Mouse (Mus musculus) kidney, postnatal 0 days (tissue): ENCODE data around the gene Aldh4a1. TPM values are rescaled to one million over a fixed set of nuclear protein-coding genes. Genes with fewer than 3 reads are reported as not detected.
A peak's percentile ranks its signal among the peaks of the same experiment; 100 is the strongest.

Experiments
- ATAC-seq: fragments of 200-750 bp; cut with Nextera tagmentation; replicated peaks from 2 replicates; pipeline ENCODE4 v1.8.0; 2017; ENCODE audit warnings: low read depth, moderate number of reproducible peaks, moderate TSS enrichment, moderate library complexity; ENCODE audit not compliant: low FRiP score
- DNase-seq: peaks from one replicate; pipeline ENCODE4 v3.0.0-alpha.2; 2016; ENCODE audit warnings: low spot score
- H3K27ac ChIP-seq: fragments of 300-500 bp; sonication (generic); 2 replicates; pipeline ENCODE4 v1.5.1; 2014; ENCODE audit warnings: mild to moderate bottlenecking
- H3K27me3 ChIP-seq: fragments of 300-500 bp; sonication (generic); 2 replicates; pipeline ENCODE4 v1.6.1; 2014; ENCODE audit warnings: low read length, mixed read lengths; ENCODE audit not compliant: insufficient read depth
- H3K36me3 ChIP-seq: fragments of 300-500 bp; sonication (generic); 2 replicates; pipeline ENCODE4 v1.6.1; 2014; ENCODE audit warnings: low read length, mixed read lengths; ENCODE audit not compliant: insufficient read depth
- H3K4me1 ChIP-seq: fragments of 300-500 bp; sonication (generic); replicated peaks from 2 replicates; pipeline ENCODE4 v1.6.1; 2014; ENCODE audit warnings: antibody characterized with exemption, low read length, mixed read lengths; ENCODE audit not compliant: insufficient read depth
- H3K4me2 ChIP-seq: fragments of 300-500 bp; sonication (generic); 2 replicates; pipeline ENCODE4 v1.6.1; 2014; ENCODE audit warnings: mild to moderate bottlenecking, low read length, moderate library complexity, mixed read lengths
- H3K4me3 ChIP-seq: fragments of 300-500 bp; sonication (generic); replicated peaks from 2 replicates; pipeline ENCODE4 v1.5.1; 2014; ENCODE audit warnings: low read depth, low read length
- H3K9ac ChIP-seq: fragments of 300-500 bp; sonication (generic); 2 replicates; pipeline ENCODE4 v1.6.1; 2014; ENCODE audit warnings: low read depth, low read length
- H3K9me3 ChIP-seq: fragments of 300-500 bp; sonication (generic); replicated peaks from 2 replicates; pipeline ENCODE4 v1.6.1; 2016; ENCODE audit warnings: low read length, inconsistent platforms, mixed read lengths
- CTCF ChIP-seq: IDR thresholded peaks from 2 replicates; pipeline ENCODE4 v1.5.1; 2016; ENCODE audit warnings: antibody characterized with exemption, low read depth, mild to moderate bottlenecking, moderate library complexity
- WGBS: fragments of 180-500 bp; shearing (Covaris S2); extraction: QIAGEN DNeasy Blood & Tissue Kit; methylation state at CpG from one replicate; pipeline ENCODE4 v1.1.7; 2014; 5-methylcytosine and 5-hydroxymethylcytosine counted together
- polyA plus RNA-seq: library from polyadenylated mRNA; unstranded; fragments of >200 nt; fragmentation: Nextera tagmentation; extraction: Ambion mirVana; gene quantifications from 2 replicates; pipeline ENCODE4 v1.2.1, GENCODE M21; 2015

Aldh4a1 gene
- polyA plus RNA-seq, 1 experiment from 2014 or later: 91.0 TPM

DNA sequence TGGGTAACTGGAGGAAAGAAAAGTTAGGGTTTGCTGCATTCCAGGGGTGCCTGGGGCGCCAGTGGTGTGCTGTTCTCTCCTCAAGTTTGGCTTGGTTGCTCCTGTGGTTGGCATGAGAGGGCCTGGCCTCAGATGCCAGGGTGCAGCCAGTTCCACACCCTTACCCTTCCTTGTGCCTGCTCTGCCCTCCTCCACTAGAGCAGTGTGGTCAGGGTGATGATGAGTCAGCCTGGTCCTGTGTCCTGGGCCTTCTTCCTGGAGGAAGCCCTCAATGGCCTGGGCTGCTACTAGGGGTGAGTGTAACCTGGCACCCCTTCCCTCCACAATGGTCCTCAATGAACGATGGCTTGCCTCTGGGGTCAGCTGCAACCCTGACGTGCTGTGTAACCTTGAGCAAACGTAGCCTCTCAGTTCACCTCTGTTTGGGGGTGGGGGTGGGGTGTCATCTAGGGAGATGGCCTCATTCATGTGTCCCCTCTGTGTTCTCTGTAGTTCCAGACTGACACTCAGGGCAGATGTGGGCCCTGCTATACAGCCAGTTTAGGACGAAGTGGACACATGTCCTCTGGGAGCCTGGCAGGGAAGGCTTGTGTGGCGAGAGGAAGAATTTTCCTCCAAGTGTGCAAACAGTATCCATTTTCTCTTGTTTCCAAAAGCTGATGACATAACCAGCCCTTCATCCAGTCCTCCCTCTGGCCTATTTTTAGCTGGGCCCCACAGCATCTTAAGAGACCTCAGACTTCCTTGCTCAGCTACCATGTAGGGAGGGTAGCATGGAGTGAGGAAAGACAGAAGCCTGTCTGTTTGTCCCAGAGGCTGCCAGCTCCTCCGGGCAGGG lies 20.9 kb upstream of the Aldh4a1 start:
- H3K27ac ChIP-seq: peak overlapping the region; percentile 75
- TF ChIP-seq CTCF: no peak
- H3K9me3 ChIP-seq: no peaks in the 10 kb centered on the region
- 50% methylated on average over 7 of the region's 7 CpGs for WGBS
- H3K4me2 ChIP-seq: no peak overlapping the region
- peaks cover 37% of the 10 kb centered on the region for H3K4me1 ChIP-seq
- H3K36me3 ChIP-seq: peaks cover 17% of the 10 kb centered on the region
- no peaks in the 10 kb centered on the region for H3K27me3 ChIP-seq
- H3K4me3 ChIP-seq: no peak overlapping the region
- H3K9ac ChIP-seq: no peak overlapping the region
- DNase-seq (peak; percentile 30), ATAC-seq (no peak)

DNA sequence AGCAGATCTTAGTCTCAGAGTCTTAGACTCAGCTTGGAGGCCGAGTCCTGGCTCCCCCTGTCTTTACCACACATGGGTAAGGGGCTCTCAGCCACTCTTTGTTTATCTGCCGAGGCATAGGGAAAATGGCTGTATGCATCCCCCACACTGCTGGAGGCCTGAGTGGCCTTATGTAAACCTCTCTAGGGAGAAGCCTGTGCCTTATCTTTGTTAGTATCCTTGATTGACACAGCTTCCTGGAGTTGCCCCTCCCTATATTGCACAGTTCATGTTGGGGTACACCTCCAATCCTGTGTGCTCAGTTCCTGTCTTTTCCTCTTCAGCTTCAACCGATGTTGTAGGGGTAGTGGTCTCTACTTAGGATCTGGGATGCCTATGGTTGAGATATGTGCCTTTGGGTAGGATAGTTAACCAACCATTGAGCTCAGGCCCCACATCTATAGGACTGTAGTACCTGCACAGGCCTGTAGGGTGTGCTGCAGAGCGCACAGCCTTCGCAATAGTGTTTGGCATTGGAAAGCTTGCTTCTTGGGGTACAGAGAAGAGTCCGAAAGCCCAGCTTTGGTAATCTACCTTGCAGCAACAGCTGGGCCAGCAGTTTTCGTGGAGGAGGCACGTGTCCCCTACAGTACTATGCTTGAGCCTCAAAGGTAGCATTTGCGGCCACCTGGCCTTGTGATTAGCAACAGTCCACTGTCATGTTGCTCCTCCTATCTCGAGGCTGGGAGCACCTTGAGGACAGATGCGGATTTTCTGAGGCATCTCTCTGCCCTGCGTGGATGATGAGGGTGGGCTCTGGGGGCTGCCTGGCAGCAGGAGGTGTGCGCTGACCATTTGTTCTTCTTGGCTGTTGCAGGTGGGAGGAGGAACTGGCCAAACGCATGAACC lies 20.1 kb upstream of the Aldh4a1 start, which contains the start of gene Gm21969:
Gene Gm21969, plus strand, starts transcription at position 830 of the 888 bp plus-strand sequence.
- Histone ChIP-seq H3K27me3 (no peaks in the 10 kb centered on the region), H3K36me3 (peaks cover 17% of the 10 kb centered on the region), H3K4me2 (no peak within 1 kb of the TSS), H3K4me1 (peaks cover 28% of the 10 kb centered on the region), H3K9ac (no peak within 1 kb of the TSS), H3K4me3 (no peak within 1 kb of the TSS), H3K27ac (peak within 1 kb of the TSS; percentile 75), H3K9me3 (no peaks in the 10 kb centered on the region)
- DNase-seq (peak; percentile 77), ATAC-seq (no peak)
- 60% methylated on average over 14 of the region's 14 CpGs for WGBS
- peak; percentile 87 for TF ChIP-seq CTCF

DNA sequence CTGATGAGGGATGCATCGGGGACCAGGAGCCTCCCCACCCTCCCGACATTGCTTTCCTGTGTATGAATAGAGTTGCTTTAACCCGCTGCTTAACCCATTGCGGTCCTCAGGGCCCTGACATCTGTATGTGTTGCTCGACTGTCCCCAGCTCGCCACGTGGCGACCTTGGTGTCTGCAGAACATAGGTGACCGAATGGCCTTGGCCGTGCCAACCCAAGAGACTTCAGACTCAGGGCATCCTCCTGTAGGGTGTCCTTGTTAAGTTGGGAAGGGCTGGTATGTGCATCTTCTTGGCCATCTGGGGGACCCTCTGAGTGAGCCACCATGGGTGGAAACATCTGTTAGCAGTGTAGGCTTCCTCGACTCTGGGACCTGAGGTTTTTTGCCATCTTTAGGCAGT lies 17.4 kb upstream of the Aldh4a1 start:
- WGBS: 82% methylated on average over 11 of the region's 11 CpGs
- no peak overlapping the region for H3K4me3 ChIP-seq
- ATAC-seq (no peak), DNase-seq (no peak)
- TF ChIP-seq CTCF: no peak
- peaks cover 24% of the 10 kb centered on the region for H3K36me3 ChIP-seq
- no peaks in the 10 kb centered on the region for H3K9me3 ChIP-seq
- H3K4me1 ChIP-seq: peaks cover 11% of the 10 kb centered on the region
- no peak overlapping the region for H3K9ac ChIP-seq
- no peak overlapping the region for H3K4me2 ChIP-seq
- no peaks in the 10 kb centered on the region for H3K27me3 ChIP-seq
- H3K27ac ChIP-seq: no peak overlapping the region

DNA sequence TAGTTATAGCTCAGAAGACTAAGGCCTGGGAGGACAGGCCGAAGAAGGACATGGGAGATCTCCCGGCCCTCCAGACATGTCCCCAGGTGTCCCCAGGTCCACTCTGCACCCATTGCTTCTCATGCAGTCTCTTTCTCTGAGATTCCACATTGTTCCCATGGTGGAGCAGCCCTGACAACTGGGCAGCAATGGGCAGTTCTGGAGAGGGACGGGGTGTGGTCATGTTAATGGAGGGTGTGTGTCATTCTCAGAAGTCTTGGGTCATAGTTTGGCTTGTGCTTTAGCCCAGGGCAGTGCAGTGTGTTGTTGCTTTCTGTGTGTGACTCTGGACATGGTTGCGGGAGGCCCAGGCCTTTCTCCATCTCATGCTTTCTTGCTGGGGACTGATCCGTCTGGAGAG lies 15.9 kb upstream of the Aldh4a1 start:
- no peak overlapping the region for H3K27ac ChIP-seq
- H3K27me3 ChIP-seq: no peaks in the 10 kb centered on the region
- ATAC-seq (no peak), DNase-seq (no peak)
- WGBS: 96% methylated on average over 5 of the region's 5 CpGs
- no peaks in the 10 kb centered on the region for H3K9me3 ChIP-seq
- no peak overlapping the region for H3K4me3 ChIP-seq
- no peak overlapping the region for H3K4me2 ChIP-seq
- H3K36me3 ChIP-seq: peaks cover 24% of the 10 kb centered on the region
- TF ChIP-seq CTCF: no peak
- peaks cover 6% of the 10 kb centered on the region for H3K4me1 ChIP-seq
- no peak overlapping the region for H3K9ac ChIP-seq

DNA sequence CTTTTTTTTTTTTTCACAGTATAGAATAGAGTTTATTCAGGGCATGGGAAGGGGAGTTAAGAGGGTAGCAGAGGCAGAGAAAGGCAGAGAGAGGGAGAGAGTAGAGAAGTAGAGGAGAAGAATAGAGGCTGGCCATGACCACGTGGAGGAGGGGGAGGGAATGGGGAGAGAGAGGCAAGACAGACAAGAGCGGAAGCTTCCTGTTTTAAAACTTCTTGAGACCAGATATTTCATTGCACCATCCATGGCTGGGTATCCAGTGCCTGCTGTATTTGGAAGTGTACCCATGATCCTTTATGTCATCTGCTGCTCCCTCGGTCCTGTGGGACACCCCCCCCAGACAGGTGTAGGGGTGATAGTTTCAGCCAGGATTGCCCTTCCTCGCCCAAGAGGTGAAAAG lies 13.7 kb upstream of the Aldh4a1 start:
- no peak overlapping the region for H3K27ac ChIP-seq
- no peaks in the 10 kb centered on the region for H3K9me3 ChIP-seq

DNA sequence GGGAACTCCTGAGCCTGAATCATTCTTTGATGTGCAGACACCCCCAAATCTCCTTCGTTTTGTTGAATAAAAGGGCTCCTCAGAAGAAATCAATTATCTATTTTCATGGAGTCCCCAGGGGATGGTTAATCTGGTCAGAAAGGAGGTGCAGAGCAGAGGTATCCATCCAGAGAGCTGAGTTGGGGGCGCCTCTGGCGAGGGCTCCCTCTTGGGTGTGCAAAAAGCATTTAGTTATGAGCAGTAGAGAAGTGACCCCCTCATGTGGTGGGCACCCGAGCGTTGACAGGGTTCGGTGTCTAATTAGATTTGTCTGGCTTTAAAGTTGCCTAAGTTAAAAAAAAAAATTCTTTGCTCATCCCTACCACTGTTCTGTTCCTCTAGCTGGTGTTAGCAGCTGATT lies 11.7 kb upstream of the Aldh4a1 start:
- WGBS: 59% methylated on average over 6 of the region's 6 CpGs
- H3K36me3 ChIP-seq: peaks cover 35% of the 10 kb centered on the region; the same call in 1 of the 2 replicates
- no peak overlapping the region for H3K4me3 ChIP-seq
- no peaks in the 10 kb centered on the region for H3K4me1 ChIP-seq
- H3K27ac ChIP-seq: 0 out of 2 replicates have a peak overlapping the region, but pooled peaks have one; percentile 36
- H3K4me2 ChIP-seq: no peak overlapping the region
- H3K27me3 ChIP-seq: no peaks in the 10 kb centered on the region
- H3K9me3 ChIP-seq: no peaks in the 10 kb centered on the region
- no peak for TF ChIP-seq CTCF
- ATAC-seq (no peak), DNase-seq (no peak)
- H3K9ac ChIP-seq: no peak overlapping the region

More for the DNA sequence above, 13.7 kb upstream of the Aldh4a1 start:
- H3K4me1 ChIP-seq: no peaks in the 10 kb centered on the region
- H3K9ac ChIP-seq: no peak overlapping the region
- no peak for TF ChIP-seq CTCF
- 62% methylated on average over 4 of the region's 4 CpGs for WGBS
- ATAC-seq (no peak), DNase-seq (no peak)
- no peaks in the 10 kb centered on the region for H3K27me3 ChIP-seq
- peaks cover 35% of the 10 kb centered on the region for H3K36me3 ChIP-seq
- no peak overlapping the region for H3K4me3 ChIP-seq
- H3K4me2 ChIP-seq: no peak overlapping the region
